Mouse (Mus musculus) spleen, postnatal 14 days (tissue): Measurements from ENCODE around the gene Nhsl2.

Experiments
- DNase-seq, 2 experiments: peaks; one replicate each; pipeline ENCODE4 v3.0.0; 2021 to 2022; ENCODE audit warnings: low spot score in 2 of 2

The Nhsl2 gene

DNA sequence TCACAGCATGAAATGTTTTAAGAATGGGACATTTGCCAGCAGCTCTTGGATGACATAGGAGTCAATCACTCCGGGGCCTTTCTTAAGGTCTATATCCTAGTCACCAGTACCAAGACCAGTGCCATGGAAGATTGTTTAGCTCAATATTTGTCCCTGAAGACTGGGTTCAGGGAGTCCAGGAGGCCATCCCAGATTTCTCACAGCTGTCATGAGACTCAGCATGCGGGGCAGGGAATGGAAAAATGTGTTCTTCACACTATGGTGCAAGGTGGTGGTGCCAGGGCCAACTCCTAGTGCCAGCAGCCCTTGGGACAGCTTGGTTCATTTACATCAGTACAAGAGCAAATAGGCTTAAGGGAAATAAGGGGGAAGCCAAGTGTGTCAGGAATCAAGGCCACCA lies 131.4 kb downstream of the Nhsl2 start:
- no peak for DNase-seq

DNA sequence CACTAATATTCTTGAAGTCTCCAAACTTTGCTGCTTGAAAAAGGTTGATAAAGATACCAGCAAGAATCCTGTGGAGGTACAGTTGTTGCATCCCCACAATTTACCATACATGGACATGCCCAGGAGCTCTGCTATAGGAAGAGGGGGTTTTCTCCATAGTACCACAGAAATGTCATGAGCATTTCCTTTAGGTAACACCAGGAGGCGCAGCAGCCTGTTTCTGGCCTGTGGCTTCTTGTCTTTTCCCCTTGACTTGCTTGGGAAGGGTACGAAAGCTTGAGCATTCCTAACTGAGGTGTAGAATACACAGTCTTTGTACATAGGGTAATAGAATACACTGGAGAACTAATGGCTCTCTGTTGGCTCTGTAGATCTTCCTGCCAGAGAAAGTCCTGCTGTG lies 132.3 kb downstream of the Nhsl2 start:
- DNase-seq = no peak

DNA sequence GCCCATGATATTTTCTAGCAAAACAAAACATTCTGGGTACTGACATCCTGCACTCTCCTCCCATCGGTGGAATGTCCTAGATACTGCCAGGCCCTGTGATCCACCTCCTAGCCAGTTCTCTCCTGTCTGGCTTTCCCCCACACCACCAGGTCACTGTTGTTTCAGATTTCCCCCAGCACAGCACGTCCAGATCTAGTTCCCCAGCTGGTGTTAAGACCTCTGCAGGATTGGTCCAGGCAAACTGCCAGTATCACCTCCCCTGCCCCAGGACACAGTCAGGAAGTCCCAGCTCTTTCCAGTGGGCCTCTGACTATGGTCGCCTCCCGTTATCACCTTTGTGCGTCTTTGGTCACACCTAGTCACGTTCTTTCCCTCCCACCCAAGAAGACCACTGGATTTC lies 134.5 kb downstream of the Nhsl2 start:
- no peak for DNase-seq

DNA sequence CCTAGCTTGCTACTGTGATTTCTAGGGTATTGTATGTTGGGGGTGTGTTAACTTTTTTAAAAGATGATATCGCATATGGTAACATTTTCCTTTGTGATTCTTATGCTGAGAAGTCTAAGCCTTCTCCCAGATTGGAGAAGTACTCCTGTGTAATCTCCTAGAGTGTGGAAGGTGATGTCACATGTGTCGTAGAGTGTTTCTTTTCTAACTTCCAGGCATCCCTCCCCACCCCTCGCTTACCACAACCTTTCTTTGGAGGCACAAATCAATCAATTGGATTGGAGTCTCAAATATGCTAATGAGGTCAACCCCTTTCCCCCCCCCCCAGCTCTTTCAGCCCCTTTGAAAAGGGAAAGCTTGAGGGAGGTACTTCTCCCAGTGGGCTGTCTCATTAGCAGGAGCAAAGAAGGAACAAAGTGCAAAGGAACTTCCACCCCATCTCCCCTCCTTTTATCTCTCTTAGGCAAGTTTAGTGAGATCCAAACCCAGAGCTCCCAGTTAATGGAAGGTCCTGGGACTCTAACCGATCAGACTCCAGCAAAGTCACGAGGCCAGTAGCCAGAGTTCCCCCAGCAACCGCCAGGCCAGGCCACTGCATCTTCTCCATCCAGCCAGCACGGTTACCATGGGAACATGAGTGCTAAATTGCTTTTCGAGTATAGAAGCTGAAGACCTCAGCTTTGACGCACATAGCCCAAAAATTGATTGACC lies 137.6 kb downstream of the Nhsl2 start:
- no peak for DNase-seq

DNA sequence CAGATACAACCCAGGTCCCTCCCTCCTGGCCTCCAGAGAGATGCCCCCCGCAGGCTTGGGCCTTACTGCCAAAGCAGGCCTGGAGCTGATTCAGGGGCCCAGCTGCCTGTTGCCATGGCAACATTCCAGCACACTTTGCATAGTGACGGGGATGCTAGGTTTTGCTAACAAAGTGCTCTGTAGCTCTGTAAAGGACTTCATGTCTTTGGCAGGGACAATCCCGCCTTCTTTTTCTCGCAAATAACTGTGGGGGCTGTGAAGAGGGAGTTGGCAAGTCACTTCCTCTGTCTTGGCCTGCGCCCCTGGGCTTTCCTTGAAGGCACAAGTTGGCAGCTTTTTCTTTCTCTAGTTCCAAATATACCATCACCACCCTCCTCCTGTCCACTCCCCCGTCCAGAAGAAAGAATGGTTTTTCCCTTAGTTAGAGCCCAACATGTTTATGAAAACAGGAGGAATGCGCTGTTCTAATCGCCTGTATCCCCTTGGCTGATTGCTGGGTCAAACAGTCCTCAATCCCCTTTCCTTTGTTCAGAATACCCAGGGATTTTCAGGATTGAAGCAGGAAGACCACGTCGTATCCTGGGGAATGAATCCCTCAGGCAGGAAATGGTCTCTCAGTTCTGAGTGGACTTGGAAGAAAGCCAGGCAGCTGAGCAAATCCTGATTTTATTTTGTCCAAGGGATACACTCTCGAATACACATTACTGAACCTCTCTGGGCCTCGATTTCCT lies 144.8 kb downstream of the Nhsl2 start:
- DNase-seq = no peak

DNA sequence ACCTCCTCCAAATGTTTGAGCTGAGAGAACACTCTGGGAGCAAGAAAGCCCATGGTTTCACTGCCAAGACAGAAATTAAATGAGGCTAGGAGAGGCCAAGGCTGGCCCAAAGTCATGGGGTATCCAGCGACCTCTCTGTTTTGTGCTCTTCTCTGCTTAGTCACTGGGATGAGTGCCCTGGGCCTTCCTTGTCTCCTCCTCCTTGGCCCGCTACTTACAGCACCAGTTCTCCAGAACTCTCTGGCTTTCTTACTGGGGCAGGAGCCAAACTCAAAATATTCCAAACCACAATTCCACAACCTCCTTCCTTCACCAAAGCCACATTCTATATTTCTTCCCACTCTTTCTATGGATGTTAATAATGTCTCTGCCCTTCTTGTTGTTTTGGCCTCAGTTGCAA lies 147.5 kb downstream of the Nhsl2 start:
- DNase-seq = no peak

DNA sequence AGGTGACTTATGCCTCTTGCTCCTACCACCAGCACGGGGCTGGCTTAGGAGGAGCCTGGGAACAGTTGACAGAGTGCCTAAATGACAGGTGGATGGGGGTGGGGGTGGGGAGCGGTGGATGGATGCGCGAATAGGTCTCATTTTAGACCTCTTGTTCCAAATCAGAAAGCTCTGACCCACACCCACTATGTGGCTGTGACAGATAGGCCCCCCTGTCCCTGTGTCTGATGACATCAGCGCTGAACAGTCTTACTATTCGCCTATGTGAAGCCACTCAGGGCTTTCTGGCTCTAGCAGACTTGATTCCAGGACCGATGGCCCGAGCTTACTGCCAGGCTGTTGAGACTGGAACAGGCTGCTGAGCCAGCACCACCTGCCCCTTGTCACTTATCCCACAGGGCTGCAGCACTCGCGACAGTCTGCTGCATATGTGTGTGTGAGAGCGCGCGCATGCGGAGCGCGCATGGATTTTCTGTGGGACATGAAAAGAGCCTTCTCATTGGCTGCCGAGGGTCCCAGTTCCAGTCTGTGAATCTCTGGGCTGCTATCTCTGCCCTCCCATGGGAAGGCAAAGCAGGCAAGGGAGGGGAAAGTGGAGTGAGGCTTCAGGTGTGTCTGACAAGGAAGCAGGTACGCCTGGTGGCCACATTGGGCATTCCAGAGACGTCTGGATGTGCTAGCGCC lies 154.6 kb downstream of the Nhsl2 start:
- no peak for DNase-seq

DNA sequence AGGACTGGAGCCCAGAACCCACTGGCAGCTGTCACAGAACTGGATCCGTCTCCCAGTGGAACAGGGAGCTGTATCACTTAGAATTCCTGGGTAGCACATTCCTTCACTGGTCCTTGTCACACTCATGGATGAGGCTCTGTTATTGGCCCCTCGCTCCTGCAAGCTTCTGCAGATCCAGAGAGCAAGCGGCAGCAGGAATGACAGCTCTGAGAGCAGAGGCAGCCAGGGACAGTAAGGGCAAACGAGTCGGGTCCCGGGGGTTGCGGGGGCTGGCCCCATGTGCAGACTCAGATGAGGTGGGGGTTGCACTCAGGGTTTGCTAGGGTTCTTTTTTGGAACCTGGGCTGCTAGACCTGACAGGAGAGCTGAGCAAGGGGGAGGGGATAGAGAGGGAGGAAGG lies 155.2 kb downstream of the Nhsl2 start:
- no peak for DNase-seq

DNA sequence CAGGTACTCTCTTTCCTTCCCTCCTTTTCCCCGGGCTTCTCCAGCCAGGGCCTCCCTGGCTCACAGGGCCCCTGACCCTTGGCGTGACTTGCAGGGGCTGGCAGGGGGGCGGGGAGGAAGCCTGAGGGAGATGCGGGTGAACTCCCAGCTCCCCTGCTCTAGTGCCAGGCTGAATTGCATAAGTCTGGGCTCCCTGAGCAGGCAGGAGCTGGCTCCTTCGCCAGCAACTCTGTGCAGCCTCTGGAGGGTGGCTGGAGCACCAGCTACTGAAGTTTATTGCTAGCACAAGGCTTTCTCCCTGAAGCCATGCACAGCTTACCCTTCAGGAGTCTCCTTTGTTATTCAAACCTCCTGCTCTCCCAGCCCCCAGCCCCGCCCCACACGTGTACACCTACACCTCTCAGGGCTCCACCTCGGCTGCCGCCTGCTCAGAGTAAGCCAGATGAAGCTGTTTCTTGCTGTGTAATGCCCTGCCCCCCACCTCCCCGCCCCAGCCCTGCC lies 156.0 kb downstream of the Nhsl2 start:
- DNase-seq = no peak

DNA sequence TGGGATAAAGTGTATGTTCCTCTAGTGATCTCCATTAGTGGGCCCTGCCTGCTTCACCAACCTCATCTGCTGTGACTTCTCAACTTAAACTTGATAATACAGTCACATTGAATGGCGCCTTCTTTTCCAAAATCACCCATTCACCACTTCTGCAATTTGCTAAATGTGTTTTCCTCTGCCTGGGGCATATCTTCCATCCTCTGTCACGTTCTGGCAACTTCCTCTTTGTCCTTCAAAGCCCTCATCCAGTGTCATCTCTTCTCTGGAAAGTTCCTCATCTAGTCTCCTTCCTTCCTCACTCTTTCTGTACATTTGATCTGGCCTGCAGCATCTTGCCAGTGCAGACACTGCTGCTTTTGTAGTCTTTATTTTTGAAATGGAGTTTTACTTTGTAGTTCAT lies 158.8 kb downstream of the Nhsl2 start:
- DNase-seq = no peak

DNA sequence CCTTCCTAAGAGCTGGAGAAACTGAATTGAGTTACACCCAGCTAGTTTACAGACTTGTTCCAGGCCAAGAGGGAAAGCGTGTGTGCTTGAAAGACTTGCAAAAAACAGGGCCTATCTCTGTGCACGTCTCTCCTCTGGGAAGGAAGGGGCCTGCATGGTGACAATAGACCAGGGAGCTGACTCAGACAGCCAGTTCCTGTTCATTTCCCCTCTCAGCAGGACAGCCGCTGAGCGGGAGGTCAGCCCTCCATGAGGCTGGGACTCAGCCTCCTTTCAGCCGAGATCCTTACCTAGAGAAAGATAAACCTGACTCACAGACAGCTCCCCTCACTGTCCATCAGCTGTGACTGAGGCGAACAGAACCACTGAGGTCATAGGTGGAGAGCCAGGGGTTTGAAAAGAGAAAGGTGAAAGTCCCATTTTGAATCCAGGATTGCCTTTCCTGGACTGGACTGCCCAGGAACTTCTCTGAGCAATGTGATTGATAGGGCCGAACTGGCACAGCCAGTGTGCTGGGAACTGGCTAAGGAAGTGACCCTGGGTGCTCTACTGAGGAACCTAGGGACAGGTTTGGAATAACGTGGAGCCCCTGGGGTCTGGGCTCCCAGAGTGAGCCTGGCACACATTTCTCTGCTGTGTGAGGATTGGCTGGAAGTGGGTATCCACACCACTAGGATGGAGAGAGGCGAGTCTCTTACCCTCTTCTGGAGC lies 168.2 kb downstream of the Nhsl2 start:
- no peak for DNase-seq

DNA sequence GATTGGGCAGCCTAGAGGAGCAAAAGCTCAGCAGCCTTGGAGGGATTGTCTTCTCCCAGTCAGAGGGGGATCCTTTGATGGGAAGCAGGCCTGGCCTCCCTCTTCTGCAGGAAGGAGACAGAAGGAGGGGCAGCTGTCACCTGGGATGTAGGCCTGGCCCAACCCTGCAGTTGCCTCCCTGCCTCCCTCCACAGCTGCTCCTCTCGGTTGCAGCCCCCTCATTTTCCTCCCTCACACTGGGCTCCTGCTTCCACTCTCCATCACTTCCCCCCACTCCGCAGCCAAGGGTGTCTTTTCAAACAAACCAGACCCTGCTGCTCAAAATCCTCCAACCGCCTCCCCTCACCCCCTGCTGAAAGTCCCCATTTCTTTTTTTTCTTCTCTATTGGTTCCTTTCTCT lies 169.7 kb downstream of the Nhsl2 start:
- no peak for DNase-seq

DNA sequence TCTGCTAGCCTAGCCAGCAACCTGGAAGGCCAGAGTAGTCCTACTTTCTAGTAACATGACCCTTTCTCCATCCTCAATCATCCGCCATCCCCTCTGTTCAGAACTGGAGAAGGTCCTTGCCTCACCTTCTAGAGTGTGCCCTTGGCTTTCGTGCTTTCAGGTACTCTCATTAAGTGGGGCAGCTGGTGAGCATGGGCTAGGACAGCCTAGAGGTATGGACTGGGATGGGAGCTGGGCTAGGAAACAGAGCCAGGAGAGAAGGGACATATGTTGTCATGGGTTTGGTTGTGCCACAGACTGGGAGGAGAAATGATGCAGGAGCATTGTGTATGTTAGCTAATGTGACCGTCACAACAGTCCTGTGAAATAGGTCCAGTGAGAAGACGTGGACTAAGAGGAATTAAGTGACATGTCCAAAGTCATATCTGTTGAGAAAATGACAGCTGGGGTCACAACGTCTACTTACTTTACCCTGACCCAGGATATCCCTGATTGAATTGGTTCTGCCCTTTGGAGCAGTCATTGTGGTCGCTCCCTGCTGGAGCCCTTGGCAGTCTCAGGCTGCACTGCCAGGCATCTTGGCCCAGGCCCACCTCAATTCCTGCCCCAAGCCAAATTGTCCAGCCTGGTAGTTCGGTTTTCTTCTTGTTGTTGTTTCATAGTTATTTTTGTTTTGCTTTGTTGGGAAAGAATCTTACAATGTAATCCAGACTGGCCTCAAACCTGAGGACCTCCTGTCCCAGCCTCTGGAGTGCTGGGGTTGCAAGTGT lies 170.5 kb downstream of the Nhsl2 start:
- DNase-seq = no peak

DNA sequence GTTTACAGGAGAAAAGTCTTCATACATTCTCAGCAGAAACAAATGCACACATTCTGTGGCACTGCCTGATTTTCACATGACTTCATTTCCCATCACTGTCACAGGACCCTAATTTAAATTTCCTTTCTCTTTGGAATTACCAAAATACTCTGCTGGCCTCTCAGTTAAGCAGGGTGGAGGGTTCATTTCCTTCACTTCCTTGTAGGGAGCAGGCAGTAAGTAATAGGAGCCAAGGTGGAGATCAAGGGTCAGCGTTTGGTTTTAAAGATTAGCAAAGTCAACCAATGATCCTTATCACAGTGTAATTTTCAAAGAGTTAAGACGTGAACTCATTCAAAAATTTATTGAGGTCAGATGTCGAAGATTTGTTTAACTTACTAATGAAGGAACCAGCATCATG lies 175.8 kb downstream of the Nhsl2 start:
- DNase-seq = no peak

DNA sequence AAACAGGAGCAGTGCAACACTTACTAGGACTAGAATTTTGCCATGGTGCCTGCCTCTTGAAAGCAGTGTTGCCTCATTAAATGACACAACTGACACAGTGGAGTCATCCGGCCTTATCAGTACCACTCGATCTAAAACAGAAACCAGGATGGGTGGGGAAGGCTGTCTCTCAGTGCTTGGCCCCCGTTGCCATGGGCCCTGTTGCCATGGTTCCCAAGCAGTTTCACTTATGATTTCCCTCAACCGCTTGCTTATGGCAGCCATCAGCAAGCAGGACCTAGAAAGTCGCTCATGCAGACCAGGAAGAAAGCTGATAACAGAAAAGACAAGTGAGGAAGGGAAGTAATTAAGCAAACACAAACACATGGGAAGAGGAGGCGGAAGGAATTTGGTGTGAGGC lies 182.7 kb downstream of the Nhsl2 start:
- DNase-seq = peak; percentile 13 to 31

DNA sequence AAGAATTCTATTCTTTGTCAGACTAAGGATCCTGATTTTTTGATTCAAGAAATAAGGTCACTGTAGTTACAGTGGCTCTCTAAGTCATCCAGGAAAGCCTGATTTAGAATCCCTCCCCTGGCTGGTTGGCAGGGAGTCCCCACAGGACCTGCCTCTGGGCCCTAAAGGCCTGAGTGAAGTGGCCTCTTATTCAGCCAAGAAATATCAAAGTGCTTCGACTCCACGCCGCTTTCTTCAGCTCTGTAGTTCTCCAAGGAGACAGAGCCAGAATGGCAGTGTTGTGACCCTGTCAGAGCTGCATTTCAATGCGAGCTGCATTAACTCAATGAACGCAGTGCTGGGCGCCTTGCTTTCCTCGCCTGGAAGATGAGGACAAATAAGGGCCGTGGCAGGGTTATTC lies 183.2 kb downstream of the Nhsl2 start:
- DNase-seq = no peak

DNA sequence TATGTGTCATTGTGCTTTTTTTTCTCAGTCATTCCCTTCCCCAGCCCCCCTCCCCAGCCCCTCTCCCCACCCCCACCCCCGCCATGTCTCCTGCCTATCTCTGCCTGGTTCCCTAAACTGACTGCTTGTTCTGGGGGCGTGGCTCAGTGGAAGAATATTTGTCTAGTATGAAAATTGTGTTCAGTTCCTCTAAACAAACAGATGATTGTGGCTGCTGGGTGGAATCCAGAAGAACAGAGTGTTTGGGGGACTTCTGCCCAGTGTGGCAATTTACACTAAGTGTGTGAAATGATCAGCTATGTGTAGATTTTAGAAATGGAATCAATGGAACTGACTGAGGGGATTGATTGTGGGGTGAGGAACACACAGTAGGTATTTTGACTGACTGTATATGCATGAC lies 184.4 kb downstream of the Nhsl2 start:
- DNase-seq = no peak

DNA sequence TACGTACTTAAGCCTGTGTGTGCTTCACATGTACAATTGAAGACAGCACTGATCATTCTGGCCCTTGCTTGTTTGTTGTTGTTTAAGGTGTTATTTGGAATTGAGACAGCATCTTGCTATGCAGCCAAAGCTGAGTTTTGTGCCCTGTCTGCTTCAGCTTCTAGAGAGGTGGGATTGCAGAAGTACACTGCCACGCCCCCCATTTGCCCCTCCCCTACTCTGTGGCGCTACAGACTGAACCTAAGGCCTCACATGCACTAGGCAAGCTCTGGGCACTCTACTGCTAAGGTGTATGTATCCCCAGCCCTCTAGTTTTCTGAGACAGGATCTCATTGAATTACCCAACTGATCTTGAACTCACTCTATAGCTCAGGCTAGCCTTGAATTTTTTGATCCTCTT lies 186.5 kb downstream of the Nhsl2 start:
- DNase-seq = no peak

DNA sequence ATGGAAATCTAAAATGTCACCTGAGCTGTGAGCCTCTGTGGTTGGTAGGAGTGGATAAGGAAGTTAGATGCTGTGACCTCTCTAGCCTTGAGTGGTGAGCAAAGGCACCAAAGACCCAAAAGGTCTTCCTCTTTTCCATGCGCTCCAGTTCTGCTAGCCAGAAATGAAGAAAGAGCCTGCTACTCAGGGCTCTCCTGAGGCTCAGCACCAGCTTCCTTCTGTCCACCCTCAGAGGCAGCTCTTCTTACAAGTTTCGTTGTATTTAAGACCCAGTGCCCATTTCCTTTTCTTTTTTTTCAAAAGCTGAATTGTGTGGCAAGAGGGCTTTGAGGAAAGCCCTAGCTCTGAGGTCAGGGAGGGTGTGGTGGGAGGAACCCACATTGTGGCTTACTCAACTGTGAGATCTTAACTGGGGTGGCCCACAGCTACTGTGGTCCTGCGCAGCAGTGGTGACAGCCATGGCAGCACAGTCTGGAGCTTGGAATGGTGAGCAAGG lies 187.7 kb downstream of the Nhsl2 start:
- no peak for DNase-seq

DNA sequence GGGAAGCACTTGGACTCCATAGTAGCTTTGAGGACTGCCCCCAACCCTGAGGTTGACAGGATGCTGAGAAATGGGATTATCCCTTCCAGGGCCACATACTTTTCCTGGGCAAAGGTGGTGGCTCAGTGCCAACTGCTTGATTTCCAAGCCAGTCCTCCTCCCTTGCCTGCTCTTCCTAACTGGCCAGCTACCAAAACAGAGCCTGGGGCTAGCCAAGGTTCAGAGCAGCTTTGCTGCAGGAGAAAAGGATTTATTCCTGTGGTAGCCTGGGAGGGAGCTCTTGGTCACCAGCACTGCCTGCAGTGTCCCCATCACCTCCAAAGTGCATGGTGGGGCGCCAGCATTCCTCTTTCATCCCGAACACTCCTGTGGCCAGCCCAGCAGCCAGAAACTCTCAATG lies 188.3 kb downstream of the Nhsl2 start:
- no peak for DNase-seq

DNA sequence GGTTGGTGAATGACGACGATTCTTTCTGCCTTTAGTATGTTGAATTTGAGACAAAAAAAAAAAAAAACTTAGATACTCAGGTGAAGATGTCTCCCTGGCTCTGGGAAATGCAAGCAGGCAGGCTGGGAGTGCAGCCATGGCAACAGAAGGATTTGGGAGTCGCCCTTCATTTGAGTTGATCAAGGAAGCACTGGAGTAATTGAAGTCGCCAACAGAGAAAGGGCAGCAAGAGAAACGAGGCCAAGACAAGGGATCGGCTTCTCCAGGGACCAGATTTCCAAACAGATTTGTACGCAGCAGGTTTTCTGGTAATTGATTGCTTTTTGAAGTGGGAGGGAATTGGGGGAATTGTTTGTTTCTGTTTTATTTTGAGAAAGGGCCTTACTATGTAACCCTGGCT lies 192.4 kb downstream of the Nhsl2 start:
- no peak for DNase-seq
